Mouse (Mus musculus): ENCODE results near the gene Aoc1.

DNA sequence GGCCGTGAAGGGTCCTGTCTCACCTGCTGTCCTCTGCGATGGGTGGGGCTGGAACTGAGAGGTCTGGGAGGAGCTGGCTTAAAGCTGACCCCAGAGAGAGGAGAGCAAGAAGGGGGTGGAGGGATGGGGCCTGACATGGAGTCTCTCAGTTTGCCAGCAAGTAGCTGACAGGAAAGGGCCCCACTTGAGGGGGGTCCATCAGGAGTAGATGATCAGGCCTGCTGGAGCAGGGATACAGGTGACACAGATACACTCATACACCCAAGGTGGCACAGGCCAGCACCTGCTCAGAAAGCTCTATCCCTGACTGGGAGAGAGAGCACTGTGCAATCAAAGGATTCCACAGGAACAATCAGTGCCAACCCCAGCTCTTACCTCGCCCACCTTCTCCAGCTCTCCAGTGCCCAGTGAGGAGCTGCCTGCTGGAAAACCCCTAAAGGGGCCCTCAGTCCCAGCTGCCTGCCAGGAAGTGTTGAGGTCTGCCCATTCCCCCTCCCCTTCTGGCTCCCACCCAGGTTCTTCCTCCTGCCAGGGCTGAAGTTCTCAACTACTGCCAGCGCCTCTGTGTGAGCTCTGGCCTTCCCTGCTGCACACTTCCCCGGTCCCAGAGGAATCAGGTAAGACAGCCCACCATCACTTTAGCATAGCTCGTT, 31.6 kb upstream of the Aoc1 start, which contains the start of gene Tmem176b:
- TF ChIP-seq EP300 (IDR thresholded peaks at IDR 0.05) (peak; percentile 90), CTCF (IDR thresholded peaks at IDR 0.05) (peak; percentile 14; the same call in 1 of the 2 replicates)

All from lung, postnatal 0 days (tissue).